Mouse (Mus musculus) left cerebral cortex, postnatal 10 days (tissue): ENCODE measurements around the gene Siva1. TPM values are rescaled to one million over a fixed set of nuclear protein-coding genes. Genes with fewer than 3 reads are reported as not detected.
A peak's percentile ranks its signal among the peaks of the same experiment; 100 is the strongest.

ENCODE experiments used
- microRNA-seq: library from miRNA; unstranded; fragments of <30 nt; microRNA quantifications from one replicate; pipeline ENCODE4 v1.2.0, GENCODE M21; 2022
- total RNA-seq, 2 experiments: library from RNA; stranded (reverse); gene quantifications; 2 replicates each; pipeline ENCODE4 v1.2.3; 2021

Siva1 gene
- total RNA-seq, 2 experiments from 2014 or later: 14.3 to 15.5 TPM

Small RNA genes lying within 50 kb of the gene (microRNA-seq; reads per million reads assigned to microRNA genes)
- gene Mir6939: 6.6 reads per million, percentile 24 among the genes with 10 or more reads in this experiment

Other genes starting within 250 kb of the Siva1 start
- gene A530016L24Rik, start 155.2 kb upstream of the Siva1 start, total RNA-seq: under 1 TPM; 0.53 to 0.62 TPM
- gene Tmem179, start 127.9 kb upstream of the Siva1 start, total RNA-seq: 100 to 1,000 TPM; 142 to 145 TPM
- 10 to 100 TPM; 53.3 to 62.6 TPM for gene Inf2, start 55.9 kb upstream of the Siva1 start, total RNA-seq
- 1 to 10 TPM; 2.8 to 3.9 TPM for gene Adssl1, start 24.6 kb upstream of the Siva1 start, total RNA-seq
- gene Akt1, start 30.2 kb downstream of the Siva1 start, total RNA-seq: 100 to 1,000 TPM; 166 to 169 TPM
- under 1 TPM; 0.28 to 0.34 TPM for gene Zbtb42, start 34.1 kb downstream of the Siva1 start, total RNA-seq
- gene Cep170b, start 75.8 kb downstream of the Siva1 start, total RNA-seq: 100 to 1,000 TPM; 222 to 234 TPM
- 10 to 100 TPM in 1 of 2 experiments, 1 to 10 TPM in 1; 10.0 to 11.9 TPM for gene Pld4, start 116.0 kb downstream of the Siva1 start, total RNA-seq
- 10 to 100 TPM; 13.8 to 14.5 TPM for gene Ahnak2, start 158.0 kb downstream of the Siva1 start, total RNA-seq
- gene Clba1, start 164.3 kb downstream of the Siva1 start, total RNA-seq: 10 to 100 TPM; 14.6 to 16.5 TPM
- gene Cdca4, start 184.7 kb downstream of the Siva1 start, total RNA-seq: 10 to 100 TPM; 11.5 TPM
- not detected for gene Gpr132, start 223.5 kb downstream of the Siva1 start, total RNA-seq